Mouse (Mus musculus) ES-E14 (cell line): ENCODE results near the gene Tnip3.

Experiments used
- CHD2 ChIP-seq: IDR thresholded peaks from 2 replicates; pipeline ENCODE4 v1.6.1; 2014; ENCODE audit warnings: mild to moderate bottlenecking, low read depth, low read length, inconsistent platforms
- HCFC1 ChIP-seq: IDR thresholded peaks from 2 replicates; pipeline ENCODE4 v1.6.1; 2012; ENCODE audit warnings: low read length, inconsistent platforms, borderline replicate concordance; ENCODE audit not compliant: insufficient read depth
- MAFK ChIP-seq: IDR thresholded peaks from 2 replicates; pipeline ENCODE4 v1.6.1; 2014; ENCODE audit warnings: mild to moderate bottlenecking, low read depth, low read length, inconsistent platforms; ENCODE audit not compliant: insufficient read depth
- ZC3H11A ChIP-seq: IDR thresholded peaks from 2 replicates; pipeline ENCODE4 v1.6.1; 2012; ENCODE audit warnings: low read depth, mild to moderate bottlenecking, inconsistent platforms, low read length, borderline replicate concordance
- ZNF384 ChIP-seq: IDR thresholded peaks from 2 replicates; pipeline ENCODE4 v1.6.1; 2012; ENCODE audit warnings: low read depth, low read length, inconsistent platforms

- TF ChIP-seq ZNF384 = no peak
- no peak for TF ChIP-seq ZC3H11A
- no peak for TF ChIP-seq HCFC1
- TF ChIP-seq MAFK = no peak
- no peak for TF ChIP-seq CHD2
These were observed 144.9 kb downstream of the Tnip3 start for GRCm38 (mm10) chr6:65669971-65670370.
